Mouse (Mus musculus): ENCODE data around the gene Fxyd3. TPM values are rescaled to one million over a fixed set of nuclear protein-coding genes. Genes with fewer than 3 reads are reported as not detected.

The Fxyd3 gene
- polyA plus RNA-seq, 1 experiment = 1.0 TPM

- TF ChIP-seq POLR2A (IDR thresholded peaks at IDR 0.05; ENCODE audit: extremely low read depth, insufficient read depth, low read length) (no peak), CTCF (IDR thresholded peaks at IDR 0.05; ENCODE audit: extremely low read depth, insufficient read depth, low read length) (0 out of 2 replicates have a peak, but pooled peaks have one; percentile 19)
- no peak overlapping the region for H3K27ac ChIP-seq (ENCODE audit: insufficient read depth, low read length)
- no peak overlapping the region for H3K4me3 ChIP-seq (ENCODE audit: insufficient read depth, low read length)
- H3K4me1 ChIP-seq (ENCODE audit: control insufficient read depth, insufficient read depth, low read length) = no peaks in the 10 kb centered on the region
Observed at GRCm38 (mm10) chr7:31034789-31035188, 41.7 kb downstream of the Fxyd3 start.

- Histone ChIP-seq H3K27ac (ENCODE audit: insufficient read depth, low read length) (no peak overlapping the region), H3K4me1 (ENCODE audit: control insufficient read depth, insufficient read depth, low read length) (no peaks in the 10 kb centered on the region), H3K4me3 (ENCODE audit: insufficient read depth, low read length) (no peak overlapping the region)
- TF ChIP-seq POLR2A (IDR thresholded peaks at IDR 0.05; ENCODE audit: extremely low read depth, insufficient read depth, low read length) = no peak
Observed at GRCm38 (mm10) chr7:31033409-31034165, 42.9 kb downstream of the Fxyd3 start.

GRCm38 (mm10) chr7:31031731-31032130 lies 44.8 kb downstream of the Fxyd3 start:
- TF ChIP-seq CTCF (IDR thresholded peaks at IDR 0.05; ENCODE audit: extremely low read depth, insufficient read depth, low read length) = no peak
- no peak for TF ChIP-seq POLR2A (IDR thresholded peaks at IDR 0.05; ENCODE audit: extremely low read depth, insufficient read depth, low read length)
- Histone ChIP-seq H3K27ac (ENCODE audit: insufficient read depth, low read length) (no peak overlapping the region), H3K4me3 (ENCODE audit: insufficient read depth, low read length) (no peak overlapping the region), H3K4me1 (ENCODE audit: control insufficient read depth, insufficient read depth, low read length) (no peaks in the 10 kb centered on the region)

- H3K4me1 ChIP-seq (ENCODE audit: control insufficient read depth, insufficient read depth, low read length) = no peaks in the 10 kb centered on the region
- no peak overlapping the region for H3K27ac ChIP-seq (ENCODE audit: insufficient read depth, low read length)
- H3K4me3 ChIP-seq (ENCODE audit: insufficient read depth, low read length) = no peak overlapping the region
- TF ChIP-seq POLR2A (IDR thresholded peaks at IDR 0.05; ENCODE audit: extremely low read depth, insufficient read depth, low read length) (no peak), CTCF (IDR thresholded peaks at IDR 0.05; ENCODE audit: extremely low read depth, insufficient read depth, low read length) (no peak)
Observed at GRCm38 (mm10) chr7:31030717-31031116, 45.8 kb downstream of the Fxyd3 start.

- no peak overlapping the region for H3K4me3 ChIP-seq (ENCODE audit: insufficient read depth, low read length)
- H3K27ac ChIP-seq (ENCODE audit: insufficient read depth, low read length) = no peak overlapping the region
- TF ChIP-seq CTCF (IDR thresholded peaks at IDR 0.05; ENCODE audit: extremely low read depth, insufficient read depth, low read length) (no peak), POLR2A (IDR thresholded peaks at IDR 0.05; ENCODE audit: extremely low read depth, insufficient read depth, low read length) (no peak)
- no peaks in the 10 kb centered on the region for H3K4me1 ChIP-seq (ENCODE audit: control insufficient read depth, insufficient read depth, low read length)
Observed at GRCm38 (mm10) chr7:31028609-31029008, 47.9 kb downstream of the Fxyd3 start.

Other genes starting within 250 kb of the Fxyd3 start
- gene Ffar3, start 220.5 kb downstream of the Fxyd3 start, polyA plus RNA-seq (2012; rRNA removed) = 0.13 TPM in 1 of 2 replicates, not detected in the other
- 0.02 TPM in 1 of 2 replicates, not detected in the other for gene Ffar1, start 215.1 kb downstream of the Fxyd3 start, polyA plus RNA-seq (2012; rRNA removed)
- 0.15 and 0.83 TPM in 2 replicates for gene Cd22, start 196.4 kb downstream of the Fxyd3 start, polyA plus RNA-seq (2012; rRNA removed)
- gene Mag, start 161.8 kb downstream of the Fxyd3 start, polyA plus RNA-seq (2012; rRNA removed) = 412 and 613 TPM in 2 replicates
- not detected in 2 replicates for gene Hamp2, start 152.0 kb downstream of the Fxyd3 start, polyA plus RNA-seq (2012; rRNA removed)
- not detected in 2 replicates for gene Hamp, start 132.7 kb downstream of the Fxyd3 start, polyA plus RNA-seq (2012; rRNA removed)
- 202 and 241 TPM in 2 replicates for gene Usf2, start 119.9 kb downstream of the Fxyd3 start, polyA plus RNA-seq (2012; rRNA removed)
- 10.2 and 11.3 TPM in 2 replicates for gene Lsr, start 103.2 kb downstream of the Fxyd3 start, polyA plus RNA-seq (2012; rRNA removed)
- 0.15 and 0.38 TPM in 2 replicates for gene Fam187b, start 102.9 kb downstream of the Fxyd3 start, polyA plus RNA-seq (2012; rRNA removed)
- 52.7 and 62.8 TPM in 2 replicates for gene Fxyd5, start 34.2 kb downstream of the Fxyd3 start, polyA plus RNA-seq (2012; rRNA removed)
- 378 and 426 TPM in 2 replicates for gene Fxyd7, start 25.2 kb downstream of the Fxyd3 start, polyA plus RNA-seq (2012; rRNA removed)
- gene Fxyd1, start 19.5 kb downstream of the Fxyd3 start, polyA plus RNA-seq (2012; rRNA removed) = 141 and 156 TPM in 2 replicates
- gene Lgi4, start 17.4 kb downstream of the Fxyd3 start, polyA plus RNA-seq (2012; rRNA removed) = 35.6 and 37.5 TPM in 2 replicates
- 4.2 and 4.9 TPM in 2 replicates for gene Hpn, start 38.6 kb upstream of the Fxyd3 start, polyA plus RNA-seq (2012; rRNA removed)
- 1,195 and 1,252 TPM in 2 replicates for gene Scn1b, start 50.3 kb upstream of the Fxyd3 start, polyA plus RNA-seq (2012; rRNA removed)
- gene Gramd1a, start 79.2 kb upstream of the Fxyd3 start, polyA plus RNA-seq (2012; rRNA removed) = 183 and 188 TPM in 2 replicates
- not detected in 2 replicates for gene Scgb2b2, start 213.8 kb upstream of the Fxyd3 start, polyA plus RNA-seq (2012; rRNA removed)
- not detected in 2 replicates for gene Scgb1b2, start 215.1 kb upstream of the Fxyd3 start, polyA plus RNA-seq (2012; rRNA removed)

Data from cortical plate, adult 2 months (tissue).